Mouse (Mus musculus) liver, embryonic 15.5 days (tissue): ENCODE data around the gene Traf1. TPM values are rescaled to one million over a fixed set of nuclear protein-coding genes. Genes with fewer than 3 reads are reported as not detected.

Source experiments
- ATAC-seq: fragments of 200-750 bp; cut with Nextera tagmentation; 2 replicates; pipeline ENCODE4 v1.8.0; 2017; ENCODE audit warnings: moderate number of reproducible peaks, mild to moderate bottlenecking, moderate library complexity; ENCODE audit not compliant: insufficient read depth
- H3K27ac ChIP-seq: fragments of 300-500 bp; sonication (generic); replicated peaks from 2 replicates; pipeline ENCODE4 v1.5.1; 2015; ENCODE audit warnings: mild to moderate bottlenecking, inconsistent platforms
- H3K27me3 ChIP-seq: fragments of 300-500 bp; sonication (generic); 2 replicates; pipeline ENCODE4 v1.6.1; 2015; ENCODE audit warnings: mild to moderate bottlenecking, inconsistent platforms
- H3K36me3 ChIP-seq: fragments of 300-500 bp; sonication (generic); replicated peaks from 2 replicates; pipeline ENCODE4 v1.6.1; 2015; ENCODE audit warnings: moderate library complexity, mild to moderate bottlenecking, inconsistent platforms
- H3K4me1 ChIP-seq: fragments of 300-500 bp; sonication (generic); replicated peaks from 2 replicates; pipeline ENCODE4 v1.6.1; 2015; ENCODE audit warnings: inconsistent platforms
- H3K4me2 ChIP-seq: fragments of 300-500 bp; sonication (generic); 2 replicates; pipeline ENCODE4 v1.6.1; 2015; ENCODE audit warnings: moderate library complexity, mild to moderate bottlenecking, inconsistent platforms
- H3K4me3 ChIP-seq: fragments of 300-500 bp; sonication (generic); replicated peaks from 2 replicates; pipeline ENCODE4 v1.5.1; 2015; ENCODE audit warnings: mild to moderate bottlenecking, inconsistent platforms
- H3K9ac ChIP-seq: fragments of 300-500 bp; sonication (generic); 2 replicates; pipeline ENCODE4 v1.6.1; 2015; ENCODE audit warnings: moderate library complexity, mild to moderate bottlenecking, inconsistent platforms
- H3K9me3 ChIP-seq: fragments of 300-500 bp; sonication (generic); replicated peaks from 2 replicates; pipeline ENCODE4 v1.6.1; 2016; ENCODE audit warnings: inconsistent platforms
- WGBS: fragments of 180-500 bp; shearing (Covaris S2); methylation state at CpG from one replicate; pipeline ENCODE4 v1.1.7; 2015; ENCODE audit warnings: mixed read lengths; ENCODE audit not compliant: insufficient replicate concordance; 5-methylcytosine and 5-hydroxymethylcytosine counted together
- polyA plus RNA-seq: library from polyadenylated mRNA; unstranded; fragments of >200 nt; fragmentation: Nextera tagmentation; extraction: Ambion mirVana; gene quantifications from 2 replicates; pipeline ENCODE4 v1.2.1, GENCODE M21; 2015

Gene Traf1
- polyA plus RNA-seq, 1 experiment from 2014 or later: 0.29 TPM

GRCm38 (mm10) chr2:34956941-34957340 is 4.6 kb downstream of the Traf1 start:
- Histone ChIP-seq H3K9ac (no peak overlapping the region), H3K9me3 (no peaks in the 10 kb centered on the region), H3K4me2 (no peak overlapping the region), H3K4me3 (no peak overlapping the region), H3K36me3 (no peaks in the 10 kb centered on the region), H3K4me1 (peaks cover 7% of the 10 kb centered on the region; the same call in 1 of the 2 replicates), H3K27me3 (peaks cover 15% of the 10 kb centered on the region), H3K27ac (no peak overlapping the region)
- WGBS: 43% methylated on average over 5 of the region's 5 CpGs
- no peak for ATAC-seq

- H3K4me2 ChIP-seq: no peak overlapping the region
- no peaks in the 10 kb centered on the region for H3K27me3 ChIP-seq
- no peaks in the 10 kb centered on the region for H3K9me3 ChIP-seq
- no peak for ATAC-seq
- H3K36me3 ChIP-seq: no peaks in the 10 kb centered on the region
- H3K27ac ChIP-seq: no peak overlapping the region
- H3K4me3 ChIP-seq: no peak overlapping the region
- no peaks in the 10 kb centered on the region for H3K4me1 ChIP-seq
- H3K9ac ChIP-seq: no peak overlapping the region
Measured at GRCm38 (mm10) chr2:34954344-34954743, 7.2 kb downstream of the Traf1 start.

DNA sequence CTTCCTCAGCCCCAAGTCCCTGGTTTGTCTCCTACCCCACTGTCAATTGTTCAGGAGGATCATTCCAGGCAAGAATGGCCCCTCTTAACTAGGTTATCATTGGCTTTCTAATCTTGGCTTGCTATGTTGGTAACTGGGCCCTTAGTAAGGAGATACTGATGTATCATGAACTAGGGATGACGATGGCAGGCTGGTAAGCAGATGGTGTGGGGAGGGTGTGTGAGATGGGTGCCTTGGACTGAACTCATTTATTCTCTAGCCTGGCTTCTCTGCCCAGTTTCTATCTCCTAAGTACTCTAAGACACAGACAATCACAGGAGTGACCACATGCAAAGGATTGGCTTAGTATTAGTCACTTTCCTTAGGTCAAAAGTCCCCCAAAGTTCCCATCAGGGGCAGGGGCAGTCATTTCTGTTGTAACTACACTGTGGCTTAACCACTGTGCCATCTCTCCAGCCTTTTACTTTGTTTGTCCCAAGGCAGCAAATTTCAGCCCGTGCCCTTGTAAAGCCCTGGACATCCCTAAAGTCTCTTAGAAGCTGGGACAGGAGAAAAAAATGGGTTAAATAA is 7.9 kb downstream of the Traf1 start:
- Histone ChIP-seq H3K4me1 (no peaks in the 10 kb centered on the region), H3K36me3 (no peaks in the 10 kb centered on the region), H3K4me2 (no peak overlapping the region), H3K9me3 (no peaks in the 10 kb centered on the region), H3K9ac (no peak overlapping the region), H3K27me3 (no peaks in the 10 kb centered on the region), H3K27ac (no peak overlapping the region), H3K4me3 (no peak overlapping the region)
- WGBS: 46% methylated on average over 2 of the region's 2 CpGs
- no peak for ATAC-seq

GRCm38 (mm10) chr2:34953018-34953417 is 8.6 kb downstream of the Traf1 start:
- Histone ChIP-seq H3K4me2 (no peak overlapping the region), H3K27ac (no peak overlapping the region), H3K4me3 (no peak overlapping the region), H3K4me1 (no peaks in the 10 kb centered on the region), H3K9me3 (no peaks in the 10 kb centered on the region), H3K27me3 (no peaks in the 10 kb centered on the region), H3K36me3 (no peaks in the 10 kb centered on the region), H3K9ac (no peak overlapping the region)
- WGBS: 29% methylated on average over 4 of the region's 4 CpGs
- no peak for ATAC-seq

GRCm38 (mm10) chr2:34951469-34951868 is 10.1 kb downstream of the Traf1 start:
- no peaks in the 10 kb centered on the region for H3K27me3 ChIP-seq
- no peak overlapping the region for H3K9ac ChIP-seq
- H3K9me3 ChIP-seq: no peaks in the 10 kb centered on the region
- no peak overlapping the region for H3K4me3 ChIP-seq
- no peak overlapping the region for H3K27ac ChIP-seq
- ATAC-seq: no peak
- no peaks in the 10 kb centered on the region for H3K36me3 ChIP-seq
- no peaks in the 10 kb centered on the region for H3K4me1 ChIP-seq
- H3K4me2 ChIP-seq: no peak overlapping the region

- Histone ChIP-seq H3K27me3 (no peaks in the 10 kb centered on the region), H3K27ac (no peak overlapping the region), H3K4me2 (no peak overlapping the region), H3K4me3 (no peak overlapping the region), H3K4me1 (0 out of 2 replicates have a peak, but pooled peaks cover 9% of the 10 kb centered on the region), H3K36me3 (no peaks in the 10 kb centered on the region), H3K9ac (no peak overlapping the region), H3K9me3 (no peaks in the 10 kb centered on the region)
- no peak for ATAC-seq
- WGBS: 22% methylated on average over 2 of the region's 2 CpGs
Measured at GRCm38 (mm10) chr2:34948622-34949021, 12.9 kb downstream of the Traf1 start.

DNA sequence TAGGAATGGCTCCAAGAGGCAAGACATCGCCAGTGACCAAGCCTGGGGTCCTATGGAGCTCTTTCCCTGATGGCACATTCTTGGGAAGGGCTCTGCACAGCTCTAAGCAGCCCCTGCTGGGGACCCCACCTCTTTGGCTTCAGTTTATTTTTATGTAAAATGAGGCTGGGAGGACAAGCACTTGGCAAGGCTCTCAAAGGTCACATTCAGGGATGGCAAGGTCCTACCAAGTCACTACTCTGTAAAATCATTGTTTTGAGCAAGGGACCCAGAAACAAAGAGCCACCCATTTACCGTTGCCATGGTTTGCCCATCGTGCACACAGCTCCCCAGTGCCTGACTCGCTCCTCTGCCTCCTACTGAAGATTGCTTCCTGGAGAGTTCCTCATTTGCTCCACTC is 15.5 kb downstream of the Traf1 start:
- ATAC-seq: no peak
- no peaks in the 10 kb centered on the region for H3K9me3 ChIP-seq
- no peak overlapping the region for H3K9ac ChIP-seq
- no peak overlapping the region for H3K27ac ChIP-seq
- 0 out of 2 replicates have a peak, but pooled peaks cover 3% of the 10 kb centered on the region for H3K27me3 ChIP-seq
- H3K4me1 ChIP-seq: 0 out of 2 replicates have a peak, but pooled peaks cover 9% of the 10 kb centered on the region
- WGBS: 29% methylated on average over 4 of the region's 4 CpGs
- H3K4me3 ChIP-seq: no peak overlapping the region
- H3K36me3 ChIP-seq: no peaks in the 10 kb centered on the region
- H3K4me2 ChIP-seq: no peak overlapping the region

DNA sequence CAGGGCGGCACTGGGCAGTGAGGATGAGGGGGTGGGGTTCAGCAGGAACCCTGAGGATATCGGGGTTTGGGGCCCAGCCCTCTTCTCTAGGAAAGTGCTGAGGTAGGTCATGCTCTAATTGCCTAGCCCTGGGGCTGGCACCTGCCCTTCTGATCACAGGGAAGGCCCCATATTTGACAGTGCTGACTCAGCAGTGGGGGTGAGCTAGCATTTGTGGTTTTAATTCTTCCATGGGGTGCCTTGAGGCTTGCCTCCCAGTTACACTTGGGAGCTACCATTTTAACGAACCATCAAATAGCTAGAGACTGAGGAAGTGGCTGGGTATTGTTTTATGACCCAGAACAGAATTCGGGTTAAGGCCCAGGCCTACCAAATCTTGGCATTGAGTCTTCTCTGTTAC is 16.0 kb downstream of the Traf1 start:
- 54% methylated on average over 4 of the region's 4 CpGs for WGBS
- Histone ChIP-seq H3K4me3 (no peak overlapping the region), H3K36me3 (no peaks in the 10 kb centered on the region), H3K9ac (no peak overlapping the region), H3K27ac (no peak overlapping the region), H3K4me2 (no peak overlapping the region), H3K27me3 (0 out of 2 replicates have a peak, but pooled peaks cover 3% of the 10 kb centered on the region), H3K9me3 (no peaks in the 10 kb centered on the region), H3K4me1 (0 out of 2 replicates have a peak, but pooled peaks cover 9% of the 10 kb centered on the region)
- no peak for ATAC-seq

DNA sequence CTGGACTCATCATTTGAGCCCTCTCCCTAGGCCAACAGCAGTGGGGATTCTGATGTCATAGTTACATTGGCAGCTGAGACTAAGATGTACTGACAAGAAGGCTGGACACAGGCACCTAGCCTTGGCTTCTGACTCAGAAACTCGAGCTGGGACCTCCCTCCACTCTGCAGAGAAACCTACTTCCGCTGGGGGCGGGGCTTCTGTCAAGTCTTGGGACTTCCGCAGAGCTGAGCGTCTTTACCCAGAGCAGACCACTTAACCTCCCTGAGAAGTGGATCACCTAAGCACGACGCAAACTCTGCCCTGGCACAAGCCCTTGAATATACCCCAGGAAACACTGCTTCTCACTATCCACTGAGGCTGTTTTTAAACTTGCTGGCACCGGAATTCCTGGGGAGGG is 16.8 kb downstream of the Traf1 start:
- Histone ChIP-seq H3K4me1 (0 out of 2 replicates have a peak, but pooled peaks cover 9% of the 10 kb centered on the region), H3K4me3 (no peak overlapping the region), H3K27me3 (0 out of 2 replicates have a peak, but pooled peaks cover 3% of the 10 kb centered on the region), H3K9ac (no peak overlapping the region), H3K4me2 (peak overlapping the region; percentile 40; the same call in 1 of the 2 replicates), H3K9me3 (no peaks in the 10 kb centered on the region), H3K27ac (no peak overlapping the region), H3K36me3 (no peaks in the 10 kb centered on the region)
- WGBS: 9% methylated on average over 8 of the region's 8 CpGs
- ATAC-seq: no peak

DNA sequence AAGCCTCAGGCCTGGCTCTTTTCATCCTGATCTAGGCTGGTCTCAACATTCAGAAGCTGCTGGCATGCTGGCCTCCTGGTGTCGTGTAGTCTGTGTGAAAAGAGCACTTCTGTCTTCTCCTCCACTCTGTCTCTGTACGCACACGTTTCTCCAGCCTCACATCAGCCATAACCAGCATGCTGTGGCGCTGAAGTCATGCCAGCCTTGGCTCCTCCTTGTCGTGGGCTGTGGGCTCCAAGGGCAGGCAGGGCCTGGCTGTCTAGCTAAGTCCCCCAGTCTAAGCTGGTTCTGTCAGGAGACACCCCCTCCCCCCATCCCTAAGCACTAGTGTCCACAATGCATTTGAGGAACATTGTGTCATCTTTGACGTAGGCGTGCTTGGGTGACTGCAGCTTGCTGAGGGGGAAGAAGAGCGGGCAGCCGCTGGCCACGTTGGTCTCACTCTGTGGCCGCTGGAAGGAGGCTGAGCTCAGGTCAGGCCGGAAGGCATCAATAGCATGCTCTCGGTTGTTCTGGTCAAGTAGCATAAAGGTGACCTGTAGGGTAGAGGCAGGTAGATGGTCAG is 17.9 kb downstream of the Traf1 start:
- Histone ChIP-seq H3K4me1 (peaks cover 11% of the 10 kb centered on the region; the same call in 1 of the 2 replicates), H3K4me2 (no peak overlapping the region), H3K27ac (no peak overlapping the region), H3K27me3 (0 out of 2 replicates have a peak, but pooled peaks cover 3% of the 10 kb centered on the region), H3K9ac (no peak overlapping the region), H3K9me3 (no peaks in the 10 kb centered on the region), H3K4me3 (no peak overlapping the region), H3K36me3 (no peaks in the 10 kb centered on the region)
- ATAC-seq: no peak
- WGBS: 60% methylated on average over 13 of the region's 13 CpGs

DNA sequence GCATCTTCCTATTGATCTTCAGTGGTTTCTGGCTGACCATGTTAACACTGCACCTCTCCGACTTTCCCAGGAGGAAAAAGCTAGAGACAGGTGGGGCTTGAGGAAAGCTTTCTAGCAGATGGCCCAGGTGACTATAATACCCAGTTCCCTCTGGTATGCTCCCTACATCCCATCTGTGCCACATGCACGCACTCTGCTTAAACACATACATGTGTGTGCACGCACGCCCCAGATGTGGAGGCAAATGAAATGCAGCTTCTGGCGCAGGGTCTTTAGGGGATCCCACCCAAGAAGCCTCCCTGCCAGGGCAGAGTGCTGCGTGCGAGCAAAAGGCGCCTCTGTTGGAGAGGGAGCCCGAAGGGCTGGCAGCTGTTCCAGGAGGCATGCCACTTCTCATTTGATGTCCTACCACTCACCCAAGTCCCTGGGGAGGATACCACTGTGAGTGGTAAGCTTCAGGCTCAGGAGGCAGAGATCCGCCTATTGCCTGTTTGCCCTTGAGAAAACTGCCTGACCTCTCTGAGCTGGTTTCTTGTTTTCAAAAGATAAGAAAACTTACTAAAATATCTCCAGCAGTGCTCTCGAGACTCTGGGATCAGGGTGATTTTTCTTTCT is 20.4 kb downstream of the Traf1 start:
- peaks cover 12% of the 10 kb centered on the region; the same call in 1 of the 2 replicates for H3K4me1 ChIP-seq
- no peaks in the 10 kb centered on the region for H3K36me3 ChIP-seq
- H3K4me2 ChIP-seq: no peak overlapping the region
- H3K27ac ChIP-seq: no peak overlapping the region
- 0 out of 2 replicates have a peak, but pooled peaks cover 16% of the 10 kb centered on the region for H3K27me3 ChIP-seq
- no peaks in the 10 kb centered on the region for H3K9me3 ChIP-seq
- no peak overlapping the region for H3K4me3 ChIP-seq
- no peak overlapping the region for H3K9ac ChIP-seq
- WGBS: 66% methylated on average over 11 of the region's 11 CpGs
- no peak for ATAC-seq
